Mouse (Mus musculus) myocyte (in vitro differentiated cells): ENCODE data around the gene Suox.
"Not testable (repeated sequence)": the region's sequence is repeated elsewhere in the genome, so short reads cannot be mapped to it uniquely, and the experiment has no call there.

Experiments used
- POLR2A ChIP-seq: IDR thresholded peaks from one replicate; pipeline ENCODE4 v1.6.1; 2011; ENCODE audit warnings: low read depth, mild to moderate bottlenecking, control low read depth, moderate library complexity; ENCODE audit not compliant: insufficient read length
- USF1 ChIP-seq: IDR thresholded peaks from one replicate; pipeline ENCODE4 v1.6.1; 2011; ENCODE audit warnings: low read depth, mild to moderate bottlenecking, control low read depth, moderate library complexity

- TF ChIP-seq USF1, POLR2A: not testable (repeated sequence)
Observed at GRCm38 (mm10) chr10:128711318-128711717, 37.4 kb upstream of the Suox start.
